Mouse (Mus musculus) stomach, postnatal 0 days (tissue): ENCODE measurements around the gene Rangrf. TPM values are rescaled to one million over a fixed set of nuclear protein-coding genes. Genes with fewer than 3 reads are reported as not detected.
A peak's percentile ranks its signal among the peaks of the same experiment; 100 is the strongest.
"Not testable (repeated sequence)": the region's sequence is repeated elsewhere in the genome, so short reads cannot be mapped to it uniquely, and the experiment has no call there.

Experiments used
- ATAC-seq: fragments of 200-750 bp; cut with Nextera tagmentation; 2 replicates; pipeline ENCODE4 v1.8.0; 2017; ENCODE audit not compliant: low FRiP score, low TSS enrichment
- DNase-seq: peaks from one replicate; pipeline ENCODE4 v3.0.0-alpha.2; 2016; ENCODE audit warnings: low spot score
- H3K27ac ChIP-seq: fragments of 300-500 bp; sonication (generic); replicated peaks from 2 replicates; pipeline ENCODE4 v1.5.1; 2014; ENCODE audit warnings: mild to moderate bottlenecking, control low read depth
- H3K27me3 ChIP-seq: fragments of 300-500 bp; sonication (generic); 2 replicates; pipeline ENCODE4 v1.6.1; 2014; ENCODE audit warnings: low read length; ENCODE audit not compliant: control insufficient read depth, insufficient read depth
- H3K36me3 ChIP-seq: fragments of 300-500 bp; sonication (generic); 2 replicates; pipeline ENCODE4 v1.6.1; 2014; ENCODE audit warnings: low read length, mixed read lengths; ENCODE audit not compliant: control insufficient read depth, insufficient read depth
- H3K4me1 ChIP-seq: fragments of 300-500 bp; sonication (generic); replicated peaks from 2 replicates; pipeline ENCODE4 v1.6.1; 2014; ENCODE audit warnings: antibody characterized with exemption; ENCODE audit not compliant: control insufficient read depth, insufficient read depth
- H3K4me2 ChIP-seq: fragments of 300-500 bp; sonication (generic); replicated peaks from 2 replicates; pipeline ENCODE4 v1.6.1; 2014; ENCODE audit warnings: low read depth, mild to moderate bottlenecking, control low read depth, moderate library complexity
- H3K4me3 ChIP-seq: fragments of 300-500 bp; sonication (generic); 2 replicates; pipeline ENCODE4 v1.5.1; 2014; ENCODE audit warnings: low read depth, low read length, control low read depth
- H3K9ac ChIP-seq: fragments of 300-500 bp; sonication (generic); 2 replicates; pipeline ENCODE4 v1.6.1; 2014; ENCODE audit warnings: mild to moderate bottlenecking, low read length, control low read depth, mixed read lengths
- H3K9me3 ChIP-seq: fragments of 300-500 bp; sonication (generic); 2 replicates; pipeline ENCODE4 v1.6.1; 2016; ENCODE audit warnings: low read length; ENCODE audit not compliant: control insufficient read depth
- CTCF ChIP-seq: IDR thresholded peaks from 2 replicates; pipeline ENCODE4 v1.5.1; 2016; ENCODE audit warnings: antibody characterized with exemption, low read depth, mild to moderate bottlenecking, moderate library complexity
- EP300 ChIP-seq: optimal IDR thresholded peaks from 2 replicates; pipeline ENCODE3; 2016; ENCODE audit warnings: antibody characterized with exemption
- WGBS: fragments of 180-500 bp; shearing (Covaris S2); extraction: QIAGEN DNeasy Blood & Tissue Kit; methylation state at CpG from one replicate; pipeline ENCODE4 v1.1.7; 2014; 5-methylcytosine and 5-hydroxymethylcytosine counted together
- polyA plus RNA-seq: library from polyadenylated mRNA; unstranded; fragments of >200 nt; fragmentation: Nextera tagmentation; extraction: Ambion mirVana; gene quantifications from 2 replicates; pipeline ENCODE4 v1.2.1, GENCODE M21; 2015

The Rangrf gene
- polyA plus RNA-seq, 1 experiment from 2014 or later: 35.1 TPM

DNA sequence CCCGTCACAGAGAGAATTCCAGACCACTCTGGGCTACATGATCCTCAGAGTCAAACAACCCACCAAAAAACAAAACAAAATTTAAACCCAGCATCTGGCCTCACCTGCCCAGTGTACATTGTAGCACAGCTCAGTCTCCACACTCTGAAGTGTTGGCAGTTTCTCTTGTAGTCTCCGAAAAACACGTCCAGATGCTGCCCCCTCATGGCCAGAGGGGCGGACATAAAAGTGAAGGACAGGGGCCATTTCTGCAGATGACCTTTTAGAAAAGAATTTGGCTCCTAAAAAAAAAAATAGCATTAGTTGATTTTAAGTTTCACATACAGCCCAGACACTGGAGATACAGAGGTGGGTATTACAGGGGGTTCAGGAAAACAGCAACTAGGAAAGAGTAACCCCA, 28.6 kb upstream of the Rangrf start:
- DNase-seq (no peak), ATAC-seq (no peak)
- Histone ChIP-seq H3K4me3 (no peak overlapping the region), H3K9ac (no peak overlapping the region), H3K27ac (no peak overlapping the region), H3K4me1 (no peaks in the 10 kb centered on the region), H3K36me3 (peaks cover 21% of the 10 kb centered on the region), H3K27me3 (no peaks in the 10 kb centered on the region), H3K9me3 (no peaks in the 10 kb centered on the region), H3K4me2 (no peak overlapping the region)
- WGBS: 50% methylated on average over 4 of the region's 4 CpGs
- TF ChIP-seq EP300: no peak
- TF ChIP-seq CTCF: peak; percentile 49

DNA sequence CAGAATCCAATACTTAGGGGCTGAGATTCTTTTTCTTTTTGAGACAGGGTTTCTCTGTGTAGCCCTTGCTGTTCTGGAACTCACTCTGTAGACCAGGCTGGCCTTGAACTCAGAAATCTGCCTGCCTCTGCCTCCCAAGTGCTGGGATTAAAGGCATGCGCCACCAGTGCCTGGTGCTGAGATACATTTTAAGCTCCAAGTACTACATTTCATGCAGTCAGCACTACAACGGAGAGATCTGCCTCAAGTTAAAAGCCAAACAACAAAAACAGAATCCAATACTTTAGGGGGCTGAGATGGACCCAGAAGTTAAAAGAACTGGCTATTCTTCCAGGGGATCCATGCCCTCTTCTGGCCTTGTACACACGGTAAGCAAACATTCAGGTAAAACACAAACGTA, 27.8 kb upstream of the Rangrf start:
- not testable (repeated sequence) for H3K27ac ChIP-seq, H3K27me3 ChIP-seq, H3K4me3 ChIP-seq, ATAC-seq, H3K9me3 ChIP-seq, H3K9ac ChIP-seq, H3K4me1 ChIP-seq, H3K4me2 ChIP-seq, DNase-seq
- H3K36me3 ChIP-seq: peaks cover 21% of the 10 kb centered on the region
- WGBS: 79% methylated on average over 4 of the region's 4 CpGs

DNA sequence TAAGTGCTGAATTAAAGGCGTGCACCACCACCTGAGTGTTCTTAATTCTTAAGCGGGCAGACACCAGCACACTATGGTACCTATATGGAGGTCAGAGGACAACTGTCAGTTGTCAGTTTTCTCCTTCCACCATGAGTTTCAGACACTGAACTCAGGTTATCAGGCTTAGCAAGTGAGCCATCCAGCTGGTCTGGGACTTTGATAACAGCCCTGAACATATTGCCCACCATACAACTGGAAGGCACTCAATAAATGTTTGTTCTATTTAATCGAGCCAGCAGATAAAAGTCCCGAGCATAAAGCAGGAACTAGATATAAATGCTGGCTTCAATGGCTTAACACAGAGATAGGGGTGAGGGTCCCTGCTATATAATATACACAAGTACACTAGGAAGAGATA, 22.1 kb upstream of the Rangrf start:
- TF ChIP-seq CTCF (no peak), EP300 (no peak)
- no peaks in the 10 kb centered on the region for H3K4me1 ChIP-seq
- H3K9me3 ChIP-seq: no peaks in the 10 kb centered on the region
- DNase-seq (no peak), ATAC-seq (no peak)
- H3K4me3 ChIP-seq: no peak overlapping the region
- H3K9ac ChIP-seq: no peak overlapping the region
- no peaks in the 10 kb centered on the region for H3K27me3 ChIP-seq
- WGBS: 84% methylated on average over 4 of the region's 4 CpGs
- H3K4me2 ChIP-seq: no peak overlapping the region
- peaks cover 37% of the 10 kb centered on the region for H3K36me3 ChIP-seq
- no peak overlapping the region for H3K27ac ChIP-seq

DNA sequence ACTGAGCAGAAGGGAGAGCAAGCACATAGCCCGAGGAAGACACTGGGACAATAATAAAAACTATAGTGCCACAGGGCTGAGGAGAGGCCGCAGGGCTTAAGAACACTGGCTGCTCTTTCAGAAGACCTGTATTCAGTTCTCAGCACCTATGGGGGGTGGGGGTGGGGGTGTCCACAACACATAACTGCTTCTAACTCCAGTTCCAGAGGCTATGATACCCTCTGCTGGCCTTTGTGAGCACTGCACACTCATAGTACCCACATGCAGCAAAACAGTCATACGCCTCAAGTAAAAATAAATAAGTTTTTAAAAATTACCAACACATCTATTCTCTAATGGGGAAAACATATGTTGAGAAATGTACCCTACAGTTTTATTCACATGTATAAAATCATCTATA, 19.4 kb upstream of the Rangrf start:
- DNase-seq: no peak
- Histone ChIP-seq H3K4me2 (no peak overlapping the region), H3K27me3 (no peaks in the 10 kb centered on the region), H3K4me3 (no peak overlapping the region), H3K36me3 (peaks cover 33% of the 10 kb centered on the region), H3K9me3 (no peaks in the 10 kb centered on the region), H3K27ac (no peak overlapping the region), H3K9ac (no peak overlapping the region), H3K4me1 (no peaks in the 10 kb centered on the region)
- peak; percentile 48 for TF ChIP-seq CTCF
- TF ChIP-seq EP300: no peak
- ATAC-seq: no peak
- 93% methylated on average over 3 of the region's 3 CpGs for WGBS

DNA sequence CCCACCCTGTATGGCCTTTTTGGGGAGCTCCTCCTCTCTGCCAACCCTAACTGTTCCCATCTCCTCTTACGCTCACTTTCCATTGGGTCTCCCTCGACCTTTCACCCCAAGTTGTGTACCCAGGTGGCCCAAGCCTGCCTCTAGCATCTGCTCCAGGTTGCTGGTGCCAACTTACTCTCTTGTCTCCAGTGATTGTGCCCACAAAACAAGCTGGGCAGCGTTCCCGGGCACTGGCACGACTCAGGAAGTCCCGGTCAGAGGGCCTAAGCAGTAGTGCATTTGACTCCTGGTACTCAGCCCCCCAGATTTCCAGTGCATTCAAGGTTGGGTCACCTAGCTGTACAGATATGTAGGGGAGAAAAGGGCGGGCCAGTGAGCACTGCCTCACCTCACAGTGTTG, 18.1 kb upstream of the Rangrf start:
- no peak overlapping the region for H3K27ac ChIP-seq
- H3K4me2 ChIP-seq: no peak overlapping the region
- no peak for TF ChIP-seq EP300
- no peak for TF ChIP-seq CTCF
- H3K4me3 ChIP-seq: no peak overlapping the region
- no peaks in the 10 kb centered on the region for H3K4me1 ChIP-seq
- DNase-seq (no peak), ATAC-seq (no peak)
- no peak overlapping the region for H3K9ac ChIP-seq
- peaks cover 33% of the 10 kb centered on the region for H3K36me3 ChIP-seq
- no peaks in the 10 kb centered on the region for H3K9me3 ChIP-seq
- no peaks in the 10 kb centered on the region for H3K27me3 ChIP-seq
- WGBS: 85% methylated on average over 7 of the region's 7 CpGs

DNA sequence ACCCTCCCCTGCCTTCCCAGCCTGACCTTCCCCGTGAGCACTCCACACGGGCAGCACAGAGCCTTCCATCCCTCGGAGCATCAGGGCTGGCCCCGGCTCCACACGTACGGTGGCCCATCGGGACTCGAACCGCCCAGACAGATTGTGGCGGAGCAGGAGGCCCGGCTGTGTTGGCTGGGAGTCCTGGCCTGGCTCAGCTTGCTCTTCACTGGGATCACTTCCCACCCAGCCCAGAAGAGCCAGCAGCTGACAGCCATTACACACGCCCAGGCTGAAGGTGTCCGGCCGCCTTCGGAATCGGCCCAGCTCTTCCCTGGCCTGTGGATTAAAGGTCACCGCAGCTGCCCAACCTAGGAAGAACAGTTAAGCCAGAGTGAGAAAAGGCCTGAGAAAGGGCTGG, 13.4 kb upstream of the Rangrf start:
- TF ChIP-seq EP300 (no peak), CTCF (no peak)
- Histone ChIP-seq H3K9ac (no peak overlapping the region), H3K4me1 (no peaks in the 10 kb centered on the region), H3K4me3 (no peak overlapping the region), H3K4me2 (no peak overlapping the region), H3K36me3 (peaks cover 25% of the 10 kb centered on the region), H3K27ac (no peak overlapping the region), H3K9me3 (no peaks in the 10 kb centered on the region), H3K27me3 (no peaks in the 10 kb centered on the region)
- DNase-seq (no peak), ATAC-seq (no peak)
- WGBS: 84% methylated on average over 17 of the region's 17 CpGs
